Mouse (Mus musculus): ENCODE results near the gene Lancl3. TPM values are rescaled to one million over a fixed set of nuclear protein-coding genes. Genes with fewer than 3 reads are reported as not detected.
A peak's percentile ranks its signal among the peaks of the same experiment; 100 is the strongest.

The Lancl3 gene
- 0.12 TPM in 2 replicates for polyA plus RNA-seq (2016; fragmentation: Nextera tagmentation; extraction: Ambion mirVana)

DNA sequence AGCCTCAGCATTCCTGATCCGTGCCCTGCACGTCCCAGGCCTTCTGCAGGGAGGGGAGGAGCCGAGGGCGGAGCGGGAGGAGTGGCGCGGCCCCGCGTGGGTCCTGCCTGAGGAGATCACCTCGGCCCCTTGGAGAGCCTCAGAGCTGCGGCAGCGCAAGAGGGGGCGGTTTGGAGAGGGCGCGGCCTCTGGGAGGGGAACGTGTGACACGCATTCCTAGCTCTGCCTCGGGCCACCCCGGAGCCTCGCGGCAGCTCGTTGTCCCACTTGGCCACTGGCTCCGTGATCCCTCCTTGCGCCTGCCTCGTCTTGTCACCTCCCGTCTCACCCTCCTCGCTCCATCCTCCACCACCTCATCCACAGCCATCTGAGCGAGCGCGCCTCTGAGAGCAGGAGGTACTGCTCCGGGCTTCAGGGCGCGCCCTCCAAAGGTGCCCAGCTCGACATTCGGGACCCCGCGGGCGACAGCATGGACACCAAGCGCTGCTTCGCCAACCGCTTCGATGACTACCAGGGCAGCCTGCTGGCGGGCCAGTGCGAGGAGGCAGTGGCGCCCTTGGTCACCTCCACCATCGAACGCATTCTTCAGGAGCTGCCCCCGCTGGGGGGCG, at the start of gene Lancl3:
Gene Lancl3 (plus strand): TSS at position 142 of the 611 bp plus-strand sequence.
- peak within 1 kb of the TSS; percentile 53; the same call in 1 of the 2 replicates for H3K27ac ChIP-seq
- DNase-seq (ENCODE audit: extremely low spot score, low spot score), result peak; percentile 19
- H3K27me3 ChIP-seq (ENCODE audit: poor library complexity, severe bottlenecking), result peaks cover 33% of the 10 kb centered on the region
- H3K36me3 ChIP-seq (replicated peaks), result no peaks in the 10 kb centered on the region
- 23% methylated on average over 43 of the region's 49 CpGs for WGBS
- peaks cover 11% of the 10 kb centered on the region for H3K4me1 ChIP-seq
- 0 out of 2 replicates have a peak, but pooled peaks cover 5% of the 10 kb centered on the region for H3K9me3 ChIP-seq
- peak within 1 kb of the TSS; percentile 50 for H3K4me3 ChIP-seq

DNA sequence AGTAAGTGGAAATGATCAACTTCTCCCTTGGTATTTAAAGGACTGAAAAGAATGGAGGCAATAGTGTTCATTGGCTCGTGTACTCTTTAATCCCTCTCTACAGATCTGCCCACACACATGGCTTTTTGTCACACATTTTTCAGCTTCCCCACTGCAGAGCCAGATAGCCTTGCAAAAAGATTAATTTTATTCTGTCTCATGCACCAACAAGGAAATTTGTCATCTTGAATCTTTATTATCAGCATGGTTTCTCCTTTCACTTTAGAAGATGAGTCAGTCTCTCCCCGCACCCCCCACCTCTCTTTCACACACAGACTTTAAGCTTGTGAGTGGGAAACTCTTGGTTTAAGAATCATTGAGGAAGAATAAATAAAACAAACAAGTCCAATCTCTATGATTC, 20.7 kb upstream of the Lancl3 start:
- Histone ChIP-seq H3K27me3 (ENCODE audit: poor library complexity, severe bottlenecking) (no peaks in the 10 kb centered on the region), H3K27ac (no peak overlapping the region), H3K4me1 (no peaks in the 10 kb centered on the region), H3K4me3 (no peak overlapping the region), H3K36me3 (replicated peaks) (no peaks in the 10 kb centered on the region), H3K9me3 (no peaks in the 10 kb centered on the region)
- 54% methylated on average over 2 of the region's 2 CpGs for WGBS
- no peak for DNase-seq (ENCODE audit: extremely low spot score, low spot score)

DNA sequence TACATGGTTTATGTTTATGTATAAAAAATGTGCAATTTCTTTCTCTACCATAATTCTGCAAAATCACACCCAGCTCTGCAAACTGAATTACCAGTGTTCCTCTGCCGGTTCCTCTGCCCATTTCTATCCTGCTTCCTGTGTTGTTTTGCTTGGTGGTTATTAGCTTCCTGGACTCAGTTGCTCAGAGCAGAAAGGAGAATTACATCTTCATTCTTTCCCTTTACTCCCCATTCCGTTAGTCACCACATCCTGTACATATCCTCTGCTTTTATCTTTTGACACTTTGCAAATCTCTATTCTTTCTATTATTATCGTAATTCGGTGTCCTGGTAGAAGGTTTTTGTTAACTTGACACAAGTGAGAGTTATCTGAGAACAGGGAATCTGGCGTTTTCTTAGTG, 18.1 kb upstream of the Lancl3 start:
- no peaks in the 10 kb centered on the region for H3K4me1 ChIP-seq
- no peak overlapping the region for H3K27ac ChIP-seq
- 67% methylated on average over 5 of the region's 5 CpGs for WGBS

DNA sequence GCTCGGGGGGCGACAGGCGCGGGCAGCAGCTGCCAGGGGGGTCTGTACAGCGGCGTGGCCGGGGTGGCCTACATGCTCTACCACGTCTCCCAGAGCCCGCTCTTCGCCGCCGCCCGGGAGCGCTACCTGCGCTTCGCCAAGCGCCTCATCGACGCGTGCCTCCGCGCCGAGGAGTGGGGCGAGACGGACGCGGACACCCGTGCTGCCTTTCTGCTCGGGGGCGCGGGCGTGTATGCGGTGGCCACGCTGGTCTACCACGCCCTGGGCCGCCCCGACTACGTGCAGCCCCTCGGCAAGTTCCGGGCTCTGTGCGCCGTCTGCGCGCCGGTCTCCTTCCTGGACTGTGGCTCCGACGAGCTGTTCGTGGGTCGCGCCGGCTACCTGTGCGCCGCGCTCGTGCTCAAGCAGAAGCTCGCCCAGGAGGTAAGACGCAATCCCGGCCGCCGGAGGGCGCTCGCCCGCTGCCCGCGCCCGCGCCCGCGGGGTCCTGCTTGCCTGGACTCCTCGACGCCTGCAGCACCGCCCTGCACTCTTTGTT, 747 bp downstream of the Lancl3 start:
- WGBS, result 14% methylated on average over 59 of the region's 72 CpGs
- peak overlapping the region; percentile 53; the same call in 1 of the 2 replicates for H3K27ac ChIP-seq
- DNase-seq (ENCODE audit: extremely low spot score, low spot score), result peak; percentile 24
- H3K9me3 ChIP-seq, result 0 out of 2 replicates have a peak, but pooled peaks cover 5% of the 10 kb centered on the region
- peak overlapping the region; percentile 50 for H3K4me3 ChIP-seq
- peaks cover 11% of the 10 kb centered on the region for H3K4me1 ChIP-seq
- no peaks in the 10 kb centered on the region for H3K36me3 ChIP-seq (replicated peaks)
- peaks cover 33% of the 10 kb centered on the region for H3K27me3 ChIP-seq (ENCODE audit: poor library complexity, severe bottlenecking)

More for the DNA sequence above, 18.1 kb upstream of the Lancl3 start:
- Histone ChIP-seq H3K9me3 (no peaks in the 10 kb centered on the region), H3K36me3 (replicated peaks) (no peaks in the 10 kb centered on the region), H3K4me3 (no peak overlapping the region), H3K27me3 (ENCODE audit: poor library complexity, severe bottlenecking) (no peaks in the 10 kb centered on the region)
- no peak for DNase-seq (ENCODE audit: extremely low spot score, low spot score)

DNA sequence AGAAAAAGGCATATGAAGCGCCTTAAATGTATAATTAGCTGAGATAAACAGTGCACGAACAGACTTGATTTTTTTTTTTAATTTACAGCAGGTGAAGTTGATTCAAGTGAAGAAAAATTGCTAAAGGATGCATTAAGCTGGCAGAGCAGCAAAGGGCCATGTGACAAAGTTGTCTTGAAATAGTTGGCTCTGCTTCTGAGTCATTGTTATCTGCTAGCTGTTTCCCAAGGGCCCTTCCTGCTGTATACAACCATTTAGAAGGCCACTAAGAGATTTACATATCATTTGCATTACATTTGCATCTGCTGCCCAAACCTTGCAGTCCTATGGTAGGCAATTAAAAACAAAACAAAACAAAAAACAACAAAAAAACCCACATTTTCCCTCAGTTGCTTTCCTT, 2.3 kb downstream of the Lancl3 start:
- Histone ChIP-seq H3K4me3 (no peak overlapping the region), H3K27ac (no peak overlapping the region)

DNA sequence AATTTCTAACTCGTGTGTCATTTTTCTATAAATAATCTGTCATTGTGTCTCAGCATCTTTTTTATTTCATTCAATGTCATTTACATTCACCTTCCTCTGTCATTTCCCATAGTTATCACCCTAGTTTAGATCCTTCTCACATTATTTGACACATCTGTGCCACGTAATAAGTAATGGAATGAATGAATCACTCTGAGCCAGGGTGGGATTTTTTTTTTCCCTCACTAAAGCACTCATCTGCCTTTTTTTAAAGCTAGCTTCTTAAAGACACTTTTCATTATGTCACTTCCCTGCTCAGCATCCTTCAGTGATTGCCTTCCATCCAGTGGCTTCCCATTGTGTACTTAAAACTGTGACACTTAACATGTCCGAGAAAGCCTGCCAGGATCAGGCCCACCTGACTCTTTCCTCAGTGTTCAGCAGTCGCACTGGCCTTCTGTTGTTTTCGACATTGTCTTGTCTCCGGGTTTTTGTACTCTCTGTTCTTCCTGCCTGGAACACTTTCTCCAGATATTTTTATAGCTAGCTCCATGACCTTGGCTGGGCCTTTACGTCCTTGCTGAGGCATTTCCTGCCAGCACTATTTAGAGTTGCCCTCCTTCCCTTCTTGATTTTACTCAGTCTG, 3.2 kb downstream of the Lancl3 start:
- no peak overlapping the region for H3K4me3 ChIP-seq
- 0 out of 2 replicates have a peak, but pooled peaks cover 5% of the 10 kb centered on the region for H3K9me3 ChIP-seq
- H3K4me1 ChIP-seq, result peaks cover 11% of the 10 kb centered on the region
- H3K27me3 ChIP-seq (ENCODE audit: poor library complexity, severe bottlenecking), result peaks cover 33% of the 10 kb centered on the region
- no peaks in the 10 kb centered on the region for H3K36me3 ChIP-seq (replicated peaks)
- WGBS, result 78% methylated on average over 7 of the region's 7 CpGs
- H3K27ac ChIP-seq, result no peak overlapping the region
- DNase-seq (ENCODE audit: extremely low spot score, low spot score), result no peak

More for the DNA sequence above, 2.3 kb downstream of the Lancl3 start:
- H3K27me3 ChIP-seq (ENCODE audit: poor library complexity, severe bottlenecking), result peaks cover 33% of the 10 kb centered on the region
- H3K9me3 ChIP-seq, result 0 out of 2 replicates have a peak, but pooled peaks cover 5% of the 10 kb centered on the region
- DNase-seq (ENCODE audit: extremely low spot score, low spot score), result no peak
- peaks cover 11% of the 10 kb centered on the region for H3K4me1 ChIP-seq
- 84% methylated on average over 2 of the region's 2 CpGs for WGBS
- H3K36me3 ChIP-seq (replicated peaks), result no peaks in the 10 kb centered on the region

DNA sequence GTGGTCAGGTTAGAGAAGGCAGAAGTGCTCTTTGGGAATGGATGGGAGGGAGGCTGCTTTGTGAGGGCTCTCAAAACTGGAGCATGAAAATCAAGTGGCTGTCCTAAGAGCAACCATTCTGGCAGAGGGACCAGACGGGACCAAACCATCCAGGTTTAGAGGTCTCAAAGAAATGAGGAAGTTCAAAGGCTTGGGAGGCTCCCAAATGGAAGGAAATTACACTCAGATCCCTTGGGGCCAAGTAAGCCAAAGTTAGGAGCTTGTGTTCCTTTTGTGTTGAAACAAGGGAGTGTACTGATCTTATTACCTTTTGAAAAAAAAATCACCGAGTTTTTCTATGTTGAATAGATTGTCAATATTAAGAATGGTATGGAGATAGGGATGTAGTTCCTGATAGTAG, 5.4 kb downstream of the Lancl3 start:
- WGBS, result 78% methylated on average over 2 of the region's 2 CpGs
- peaks cover 11% of the 10 kb centered on the region for H3K27me3 ChIP-seq (ENCODE audit: poor library complexity, severe bottlenecking)
- no peak overlapping the region for H3K27ac ChIP-seq
- H3K4me3 ChIP-seq, result no peak overlapping the region
- no peak for DNase-seq (ENCODE audit: extremely low spot score, low spot score)
- no peaks in the 10 kb centered on the region for H3K36me3 ChIP-seq (replicated peaks)
- 0 out of 2 replicates have a peak, but pooled peaks cover 5% of the 10 kb centered on the region for H3K4me1 ChIP-seq
- no peaks in the 10 kb centered on the region for H3K9me3 ChIP-seq

DNA sequence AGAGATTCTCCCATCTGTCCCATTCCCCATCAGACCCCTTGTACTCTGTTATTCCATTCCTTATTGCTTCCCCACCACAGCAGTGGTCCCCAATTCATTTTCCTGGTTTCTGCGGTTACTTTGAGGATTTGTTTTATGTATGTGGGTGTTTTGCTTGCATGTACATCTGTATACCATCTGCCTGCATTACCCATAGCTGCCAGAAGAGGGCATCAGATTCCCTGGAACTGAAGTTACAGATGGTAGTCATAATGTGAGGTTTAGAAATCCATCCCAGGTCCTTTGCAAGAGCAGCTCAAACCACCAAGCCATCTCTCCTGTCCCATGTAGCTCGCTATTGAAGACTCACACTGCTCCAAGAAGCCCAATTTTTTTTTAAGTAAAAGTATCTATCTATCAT, 16.5 kb downstream of the Lancl3 start:
- H3K4me3 ChIP-seq, result no peak overlapping the region
- no peaks in the 10 kb centered on the region for H3K9me3 ChIP-seq
- no peaks in the 10 kb centered on the region for H3K27me3 ChIP-seq (ENCODE audit: poor library complexity, severe bottlenecking)
- 78% methylated on average over 2 of the region's 2 CpGs for WGBS
- no peak overlapping the region for H3K27ac ChIP-seq
- H3K36me3 ChIP-seq (replicated peaks), result no peaks in the 10 kb centered on the region
- no peak for DNase-seq (ENCODE audit: extremely low spot score, low spot score)
- no peaks in the 10 kb centered on the region for H3K4me1 ChIP-seq

DNA sequence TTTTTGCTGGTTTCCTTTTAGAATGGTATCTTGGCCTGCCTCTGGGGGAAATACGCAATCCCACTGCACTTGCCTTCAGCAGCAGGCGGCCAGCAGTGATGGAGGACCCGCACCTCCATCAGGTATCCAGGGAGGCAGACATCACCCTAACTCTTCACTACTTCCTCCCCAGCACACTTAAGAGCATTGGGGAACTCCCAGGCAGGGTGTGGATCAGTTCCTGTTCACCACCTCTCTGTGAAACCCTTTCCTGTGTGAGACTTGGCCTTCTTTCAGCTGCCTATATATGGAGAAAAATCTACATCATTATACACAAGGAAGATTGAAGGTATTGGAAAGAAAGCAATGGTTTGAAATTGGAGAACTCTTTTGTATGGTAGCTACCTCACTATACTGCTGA, 19.9 kb downstream of the Lancl3 start:
- H3K9me3 ChIP-seq, result no peaks in the 10 kb centered on the region

DNA sequence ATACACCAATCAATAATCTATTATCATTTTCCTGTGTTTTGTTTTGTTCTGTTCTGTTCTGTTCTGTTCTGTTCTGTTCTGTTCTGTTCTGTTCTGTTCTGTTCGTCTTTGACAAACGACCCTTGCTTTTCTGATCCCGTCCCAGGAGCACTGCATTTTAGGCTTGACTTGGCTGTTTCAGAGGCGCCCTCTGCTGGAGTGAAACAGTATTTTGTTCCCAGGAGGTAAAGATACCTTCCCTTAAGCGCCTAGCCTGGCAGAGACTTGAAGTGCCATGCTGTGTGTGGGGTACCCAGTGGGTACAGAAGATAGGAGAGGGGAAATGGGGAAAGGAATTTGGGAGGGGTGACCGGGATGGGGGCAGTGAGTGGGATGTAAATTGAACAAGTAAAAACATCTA, 21.5 kb downstream of the Lancl3 start:
- no peak overlapping the region for H3K4me3 ChIP-seq
- no peak overlapping the region for H3K27ac ChIP-seq
- 27% methylated on average over 6 of the region's 6 CpGs for WGBS
- H3K27me3 ChIP-seq (ENCODE audit: poor library complexity, severe bottlenecking), result no peaks in the 10 kb centered on the region
- H3K4me1 ChIP-seq, result no peaks in the 10 kb centered on the region
- H3K36me3 ChIP-seq (replicated peaks), result no peaks in the 10 kb centered on the region
- no peaks in the 10 kb centered on the region for H3K9me3 ChIP-seq
- peak; percentile 35 for DNase-seq (ENCODE audit: extremely low spot score, low spot score)

More for the DNA sequence above, 19.9 kb downstream of the Lancl3 start:
- no peak overlapping the region for H3K27ac ChIP-seq
- H3K4me1 ChIP-seq, result no peaks in the 10 kb centered on the region
- H3K4me3 ChIP-seq, result no peak overlapping the region
- H3K36me3 ChIP-seq (replicated peaks), result no peaks in the 10 kb centered on the region
- H3K27me3 ChIP-seq (ENCODE audit: poor library complexity, severe bottlenecking), result no peaks in the 10 kb centered on the region
- DNase-seq (ENCODE audit: extremely low spot score, low spot score), result no peak
- WGBS, result 85% methylated on average over 3 of the region's 3 CpGs

DNA sequence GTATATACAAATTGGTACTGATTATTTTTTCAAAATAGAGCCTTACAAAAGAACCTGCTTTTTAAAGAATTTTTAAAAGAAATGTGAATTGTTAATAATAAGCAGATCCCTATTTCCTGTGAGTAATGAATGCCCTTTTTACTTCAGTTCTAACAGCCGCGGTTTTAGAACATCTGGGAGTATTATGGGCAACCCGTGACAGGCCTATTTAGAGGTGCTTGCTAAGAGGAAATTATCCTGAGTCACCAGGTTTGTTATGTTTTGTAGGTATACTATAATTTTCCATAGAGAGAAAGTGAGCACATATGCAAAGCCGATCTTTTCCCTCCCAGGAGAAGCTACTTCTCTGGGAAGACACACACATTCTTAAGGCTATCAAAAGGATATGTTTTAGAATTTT, 22.0 kb downstream of the Lancl3 start:
- no peaks in the 10 kb centered on the region for H3K9me3 ChIP-seq
- no peaks in the 10 kb centered on the region for H3K36me3 ChIP-seq (replicated peaks)
- H3K27ac ChIP-seq, result no peak overlapping the region
- H3K27me3 ChIP-seq (ENCODE audit: poor library complexity, severe bottlenecking), result no peaks in the 10 kb centered on the region
- no peak overlapping the region for H3K4me3 ChIP-seq
- no peak for DNase-seq (ENCODE audit: extremely low spot score, low spot score)
- 87% methylated on average over 4 of the region's 4 CpGs for WGBS
- no peaks in the 10 kb centered on the region for H3K4me1 ChIP-seq

DNA sequence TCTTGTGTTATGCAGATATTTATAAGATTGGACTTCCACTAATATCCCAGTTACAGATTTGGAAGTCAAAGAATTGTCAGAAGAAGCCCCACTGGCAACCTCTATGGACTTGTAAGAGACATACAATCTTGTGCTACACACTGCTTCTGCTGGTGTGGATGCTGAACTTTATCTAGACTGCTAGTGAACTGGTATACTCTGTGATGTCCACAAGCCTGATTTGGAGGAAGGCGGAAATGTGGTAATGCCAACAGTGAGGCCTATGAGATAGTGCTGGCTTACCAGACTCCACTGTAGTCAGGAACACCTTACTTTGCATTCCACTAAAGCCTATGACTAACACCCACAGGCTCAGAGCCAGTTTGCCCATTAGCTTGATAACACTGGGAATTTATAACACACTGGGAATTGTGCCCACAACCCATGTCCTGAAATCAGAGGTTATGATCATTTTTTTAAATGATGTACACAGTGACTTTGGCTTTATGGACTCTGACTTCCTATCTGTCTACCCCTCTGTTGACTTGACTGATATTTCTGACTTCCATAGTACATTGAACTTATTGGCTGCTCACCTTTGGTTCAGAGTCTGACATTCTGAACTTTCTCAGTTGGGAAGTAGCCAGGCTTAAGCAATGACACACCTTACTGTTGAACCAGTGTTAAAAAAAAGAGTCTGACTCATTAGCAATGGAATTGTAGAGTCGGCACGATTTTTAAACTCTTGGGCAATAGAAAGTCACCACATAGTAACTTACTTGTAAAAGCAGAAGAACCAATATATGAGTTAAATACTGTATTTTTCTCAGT, 22.9 kb downstream of the Lancl3 start:
- Histone ChIP-seq H3K27ac (no peak overlapping the region), H3K4me3 (no peak overlapping the region), H3K4me1 (no peaks in the 10 kb centered on the region), H3K9me3 (no peaks in the 10 kb centered on the region), H3K27me3 (ENCODE audit: poor library complexity, severe bottlenecking) (no peaks in the 10 kb centered on the region), H3K36me3 (replicated peaks) (no peaks in the 10 kb centered on the region)
- WGBS, result 94% methylated on average over 3 of the region's 3 CpGs
- DNase-seq (ENCODE audit: extremely low spot score, low spot score), result no peak

Data from forebrain, embryonic 10.5 days (tissue).